29 mouse cellular contexts compared by ENCODE assay signal in genomic region chr8:96350531-96351069, GRCm38 (mm10).
A peak's percentile ranks its signal among the peaks of the same experiment; 100 is the strongest.
DNase-seq lines count a peak whose midpoint lies in the region; ATAC-seq and TF ChIP-seq lines count a peak whose summit lies in the region.
"Had no signal": no experiment of that assay in that cellular context is flagged by ENCODE, and none has a peak within 500 bp of the region (broad histone marks: within the 10 kb centered on the region; RNA-seq: fewer than 3 reads in every experiment).

No protein-coding gene starts in this region.

- H3K4me2 ChIP-seq in forebrain, embryonic 14.5 days (ENCODE audit: low read length), result no peak overlapping the region
- H3K4me2 ChIP-seq in forebrain, embryonic 13.5 days, result no peak overlapping the region
- H3K4me2 ChIP-seq: embryonic facial prominence, embryonic 12.5 days; heart, embryonic 15.5 days; liver, embryonic 13.5 days; midbrain, embryonic 12.5 days; neural tube, embryonic 12.5 days had no signal

- no peak for TF ChIP-seq RAD21 in MEL (IDR thresholded peaks at IDR 0.05; ENCODE audit: low read depth, low read length)

- H3K9me3 ChIP-seq in forebrain, embryonic 14.5 days (replicated peaks; ENCODE audit: control insufficient read depth, low read length), result no peaks in the 10 kb centered on the region
- H3K9me3 ChIP-seq in forebrain, embryonic 13.5 days (replicated peaks), result no peaks in the 10 kb centered on the region
- H3K9me3 ChIP-seq in MEL (replicated peaks; ENCODE audit: insufficient read depth, low read length), result no peaks in the 10 kb centered on the region
- H3K9me3 ChIP-seq: embryonic facial prominence, embryonic 12.5 days; heart, embryonic 15.5 days; liver, embryonic 13.5 days; midbrain, embryonic 12.5 days; neural tube, embryonic 12.5 days had no signal

- intact Hi-C loops in gastrocnemius, postnatal 14 days (cut with DNase I; ENCODE audit: low total_unique reads), result no loop called here

- H3K36me3 ChIP-seq in forebrain, embryonic 14.5 days (ENCODE audit: control insufficient read depth, insufficient read depth, low read length), result no peaks in the 10 kb centered on the region
- no peaks in the 10 kb centered on the region for H3K36me3 ChIP-seq in forebrain, embryonic 13.5 days (ENCODE audit: poor library complexity, severe bottlenecking)
- peaks cover 0 to 13% of the 10 kb centered on the region in 2 experiments; a peak in 2 of 4 replicates for H3K36me3 ChIP-seq in MEL (ENCODE audit: control insufficient read depth in 1 of 2, insufficient read depth in 2 of 2, low read length in 2 of 2)
- H3K36me3 ChIP-seq: embryonic facial prominence, embryonic 12.5 days; G1E; heart, embryonic 15.5 days; liver, embryonic 13.5 days; midbrain, embryonic 12.5 days; neural tube, embryonic 12.5 days had no signal

- ATAC-seq in forebrain, embryonic 14.5 days, result no peak
- no peak for ATAC-seq in forebrain, embryonic 13.5 days
- ATAC-seq in CD4-positive, CD25-positive, alpha-beta regulatory T cell, adult 4 months, result no peak
- ATAC-seq: activated CD4-positive, CD25-positive, alpha-beta regulatory T cell, adult 4 months; forebrain, embryonic 16.5 days; intestine, embryonic 16.5 days; lung, postnatal 0 days had no signal

- no peak overlapping the region for H3K27ac ChIP-seq in forebrain, embryonic 14.5 days (ENCODE audit: low read depth, low read length)
- no peak overlapping the region for H3K27ac ChIP-seq in forebrain, embryonic 13.5 days
- H3K27ac ChIP-seq in MEL (ENCODE audit: control insufficient read depth, low read depth, low read length), result no peak overlapping the region
- H3K27ac ChIP-seq: embryonic facial prominence, embryonic 12.5 days; heart, embryonic 15.5 days; liver, embryonic 13.5 days; midbrain, embryonic 12.5 days; neural tube, embryonic 12.5 days had no signal

- H3K79me2 ChIP-seq in MEL (ENCODE audit: control insufficient read depth, insufficient read depth, low read length, poor library complexity), result no peaks in the 10 kb centered on the region

- H3K9ac ChIP-seq in forebrain, embryonic 14.5 days (ENCODE audit: low read length), result no peak overlapping the region
- H3K9ac ChIP-seq in forebrain, embryonic 13.5 days, result no peak overlapping the region
- no peak overlapping the region for H3K9ac ChIP-seq in MEL (ENCODE audit: control insufficient read depth, low read depth, low read length, poor library complexity, severe bottlenecking)
- H3K9ac ChIP-seq: embryonic facial prominence, embryonic 12.5 days; heart, embryonic 15.5 days; liver, embryonic 13.5 days; midbrain, embryonic 12.5 days; neural tube, embryonic 12.5 days had no signal

- no peak overlapping the region for H3K4me3 ChIP-seq in forebrain, embryonic 14.5 days (ENCODE audit: low read depth, low read length)
- H3K4me3 ChIP-seq in forebrain, embryonic 13.5 days, result no peak overlapping the region
- H3K4me3 ChIP-seq in MEL (ENCODE audit: control insufficient read depth in 1 of 2, insufficient read depth in 1 of 2, low read depth in 2 of 2, low read length in 2 of 2), result peak overlapping the region; percentile 4 to 50; a peak in 2 of 4 replicates
- H3K4me3 ChIP-seq: embryonic facial prominence, embryonic 12.5 days; heart, embryonic 15.5 days; liver, embryonic 13.5 days; megakaryocyte, embryonic 14.5 days; midbrain, embryonic 12.5 days; myocyte; neural tube, embryonic 12.5 days had no signal

- TF ChIP-seq CTCF in MEL (IDR thresholded peaks at IDR 0.05 in 2 of 3, conservative IDR thresholded peaks at IDR 0.05 in 1 of 3; ENCODE audit: control insufficient read depth in 1 of 3, insufficient read depth in 1 of 3, low read depth in 2 of 3, low read length in 3 of 3, poor library complexity in 1 of 3, severe bottlenecking in 1 of 3), result no peak

- 79% methylated on average over 6 of the region's 6 CpGs for WGBS in forebrain, embryonic 14.5 days
- WGBS in forebrain, embryonic 13.5 days, result 85% methylated on average over 6 of the region's 6 CpGs

- no peaks in the 10 kb centered on the region for H3K27me3 ChIP-seq in forebrain, embryonic 14.5 days (replicated peaks; ENCODE audit: control insufficient read depth, insufficient read depth, low read length)
- no peaks in the 10 kb centered on the region for H3K27me3 ChIP-seq in forebrain, embryonic 13.5 days
- no peaks in the 10 kb centered on the region for H3K27me3 ChIP-seq in MEL (ENCODE audit: control insufficient read depth in 1 of 2, insufficient read depth in 2 of 2, low read length in 2 of 2)
- H3K27me3 ChIP-seq: embryonic facial prominence, embryonic 12.5 days; heart, embryonic 15.5 days; liver, embryonic 13.5 days; megakaryocyte, embryonic 14.5 days; midbrain, embryonic 12.5 days; neural tube, embryonic 12.5 days had no signal

- peak; percentile 37 to 58; a peak in 3 of 4 replicates for TF ChIP-seq EP300 in MEL (IDR thresholded peaks at IDR 0.05; ENCODE audit: low read depth in 1 of 2, low read length in 2 of 2)

- TF ChIP-seq POLR2A in MEL (IDR thresholded peaks at IDR 0.05; ENCODE audit: control insufficient read depth in 1 of 2, insufficient read depth in 1 of 2, low read depth in 1 of 2, low read length in 2 of 2, poor library complexity in 1 of 2), result no peak

- H3K4me1 ChIP-seq in forebrain, embryonic 14.5 days (ENCODE audit: control insufficient read depth, insufficient read depth, low read length), result no peaks in the 10 kb centered on the region
- H3K4me1 ChIP-seq in forebrain, embryonic 13.5 days, result no peaks in the 10 kb centered on the region
- H3K4me1 ChIP-seq in MEL (ENCODE audit: control insufficient read depth in 1 of 2, insufficient read depth in 2 of 2, low read length in 2 of 2), result peaks cover 8 to 16% of the 10 kb centered on the region in 2 experiments
- H3K4me1 ChIP-seq: embryonic facial prominence, embryonic 12.5 days; heart, embryonic 15.5 days; liver, embryonic 13.5 days; megakaryocyte, embryonic 14.5 days; midbrain, embryonic 12.5 days; neural tube, embryonic 12.5 days had no signal

- DNase-seq in forebrain, embryonic 14.5 days (ENCODE audit: low spot score), result peak; percentile 3
- DNase-seq in MEL (ENCODE audit: low read depth, low spot score), result peak; percentile 4
- DNase-seq in cerebellum, adult 11-12 months, result peak; percentile 32
- DNase-seq in cerebellum, adult 9-11 months, result peak; percentile 48
- DNase-seq in ovary, postnatal 14 days (ENCODE audit: low spot score), result no peak
- no peak for DNase-seq in gastrocnemius, postnatal 14 days
- DNase-seq: adrenal gland, adult 2 months; embryo, embryonic 11 days; kidney, adult 9 months; kidney, postnatal 10 days; layer of hippocampus, adult 9-11 months; liver, embryonic 13.5 days; lung, adult 18-20 months; lung, postnatal 4 days; right cerebral cortex, postnatal 4 days; thymus, postnatal 14 days had no signal

TF ChIP-seq in MEL, 35 proteins besides CTCF, POLR2A, EP300 and RAD21:
- TF ChIP-seq GATA1 (IDR thresholded peaks at IDR 0.05; ENCODE audit: low read depth, low read length) (peak; percentile 62), SIN3A (IDR thresholded peaks at IDR 0.05; ENCODE audit: low read length) (0 out of 2 replicates have a peak, but pooled peaks have one; percentile 15), KAT2A (conservative IDR thresholded peaks at IDR 0.05; ENCODE audit: low read depth, low read length) (no peak), TCF12 (IDR thresholded peaks at IDR 0.05; ENCODE audit: low read depth, low read length) (peak; percentile 45; the same call in 1 of the 2 replicates), ETS1 (IDR thresholded peaks at IDR 0.05; ENCODE audit: low read depth, low read length) (peak; percentile 62; the same call in 1 of the 2 replicates), MAZ (IDR thresholded peaks at IDR 0.05; ENCODE audit: low read depth, low read length) (no peak)
TF ChIP-seq in MEL: peak in this region for 4.

Comparison
In these comparisons a context has a peak if more than half of its experiments do, and no peak if none do; other contexts are left out.
1. DNase-seq: peak in forebrain, embryonic 14.5 days (single experiment), MEL (single experiment), cerebellum, adult 11-12 months (single experiment) and cerebellum, adult 9-11 months (single experiment); none in ovary, postnatal 14 days (single experiment) and gastrocnemius, postnatal 14 days (single experiment).
2. H3K4me3 ChIP-seq: peak in MEL (2 of 2); none in forebrain, embryonic 14.5 days (single experiment) and forebrain, embryonic 13.5 days (single experiment).